ENCODE assay signal across 24 mouse cellular contexts in genomic region chr5:125234399-125234798, GRCm38 (mm10). TPM values are rescaled to one million over a fixed set of nuclear protein-coding genes. Genes with fewer than 3 reads are reported as not detected.
DNase-seq lines count a peak whose midpoint lies in the region; ATAC-seq and TF ChIP-seq lines count a peak whose summit lies in the region.
"Had no signal": no experiment of that assay in that cellular context is flagged by ENCODE, and none has a peak within 500 bp of the region (broad histone marks: within the 10 kb centered on the region; RNA-seq: fewer than 3 reads in every experiment).

No protein-coding gene starts in this region.

- TF ChIP-seq RAD21 in MEL (IDR thresholded peaks at IDR 0.05; ENCODE audit: low read depth, low read length): no peak

- no peak for TF ChIP-seq POLR2A in MEL (IDR thresholded peaks at IDR 0.05; ENCODE audit: control insufficient read depth in 1 of 2, insufficient read depth in 1 of 2, low read depth in 1 of 2, low read length in 2 of 2, poor library complexity in 1 of 2)

- H3K27me3 ChIP-seq in heart, embryonic 14.5 days (ENCODE audit: control insufficient read depth, insufficient read depth, low read length): no peaks in the 10 kb centered on the region
- no peaks in the 10 kb centered on the region for H3K27me3 ChIP-seq in MEL (ENCODE audit: control insufficient read depth in 1 of 2, insufficient read depth in 2 of 2, low read length in 2 of 2)
- no peaks in the 10 kb centered on the region for H3K27me3 ChIP-seq in liver, postnatal 0 days (ENCODE audit: insufficient read depth, low read length)
- H3K27me3 ChIP-seq: embryonic facial prominence, embryonic 13.5 days; forebrain, embryonic 12.5 days; neural tube, embryonic 12.5 days had no signal

- no peaks in the 10 kb centered on the region for H3K36me3 ChIP-seq in heart, embryonic 14.5 days (ENCODE audit: control insufficient read depth, insufficient read depth, low read length)
- H3K36me3 ChIP-seq in MEL (ENCODE audit: control insufficient read depth in 1 of 2, insufficient read depth in 2 of 2, low read length in 2 of 2): no peaks in the 10 kb centered on the region
- no peaks in the 10 kb centered on the region for H3K36me3 ChIP-seq in liver, postnatal 0 days (replicated peaks; ENCODE audit: insufficient read depth, low read length)
- H3K36me3 ChIP-seq: embryonic facial prominence, embryonic 13.5 days; forebrain, embryonic 12.5 days; limb, embryonic 10.5 days; neural tube, embryonic 12.5 days had no signal

- no peak for DNase-seq in heart, adult 9 months (ENCODE audit: low spot score in 2 of 2)
- DNase-seq in MEL (ENCODE audit: low read depth, low spot score) (peak; percentile 21), liver (peak; percentile 32)
- no peak for DNase-seq in liver, postnatal 0 days
- DNase-seq in yolk sac, embryonic 10.5 days (ENCODE audit: low spot score): no peak
- DNase-seq in thymus, postnatal 14 days: no peak
- DNase-seq: adrenal gland, postnatal 10 days; cerebellum, adult 2 months; cerebellum, postnatal 25 days; embryo, embryonic 11 days; gastrocnemius, postnatal 36 days; heart, postnatal 36 days; kidney, adult 18-20 months; midbrain, embryonic 14.5 days; right cerebral cortex, postnatal 25 days; spleen, adult 18-20 months had no signal

- peaks cover 8 to 12% of the 10 kb centered on the region in 2 experiments for H3K4me1 ChIP-seq in heart, embryonic 14.5 days (ENCODE audit: control insufficient read depth in 2 of 2, insufficient read depth in 2 of 2, low read length in 2 of 2)
- H3K4me1 ChIP-seq in MEL (ENCODE audit: control insufficient read depth in 1 of 2, insufficient read depth in 2 of 2, low read length in 2 of 2): peaks cover 0 to 4% of the 10 kb centered on the region in 2 experiments; a peak in 1 of 4 replicates
- no peaks in the 10 kb centered on the region for H3K4me1 ChIP-seq in liver, postnatal 0 days (ENCODE audit: insufficient read depth)
- H3K4me1 ChIP-seq: neural tube, embryonic 12.5 days had no signal

- H3K79me2 ChIP-seq in MEL (ENCODE audit: control insufficient read depth, insufficient read depth, low read length, poor library complexity): no peaks in the 10 kb centered on the region

- no peak overlapping the region for H3K9ac ChIP-seq in heart, embryonic 14.5 days (ENCODE audit: low read length)
- no peak overlapping the region for H3K9ac ChIP-seq in MEL (ENCODE audit: control insufficient read depth, low read depth, low read length, poor library complexity, severe bottlenecking)
- no peak overlapping the region for H3K9ac ChIP-seq in liver, postnatal 0 days (replicated peaks)
- H3K9ac ChIP-seq: embryonic facial prominence, embryonic 13.5 days; forebrain, embryonic 12.5 days; hindbrain, embryonic 14.5 days; neural tube, embryonic 12.5 days had no signal

- TF ChIP-seq EP300 in MEL (IDR thresholded peaks at IDR 0.05; ENCODE audit: low read depth in 1 of 2, low read length in 2 of 2): no peak
- no peak for TF ChIP-seq EP300 in liver, postnatal 0 days (IDR thresholded peaks at IDR 0.05; ENCODE audit: low read depth)

- no peak overlapping the region for H3K4me3 ChIP-seq in heart, embryonic 14.5 days (ENCODE audit: control insufficient read depth in 1 of 2, insufficient read depth in 1 of 2, low read depth in 1 of 2, low read length in 2 of 2)
- no peak overlapping the region for H3K4me3 ChIP-seq in MEL (ENCODE audit: control insufficient read depth in 1 of 2, insufficient read depth in 1 of 2, low read depth in 2 of 2, low read length in 2 of 2)
- no peak overlapping the region for H3K4me3 ChIP-seq in liver, postnatal 0 days (ENCODE audit: low read depth, low read length)
- H3K4me3 ChIP-seq: embryonic facial prominence, embryonic 13.5 days; erythroblast, embryonic 14.5 days; forebrain, embryonic 12.5 days; limb, embryonic 10.5 days; neural tube, embryonic 12.5 days had no signal

- 0 out of 2 replicates have a peak, but pooled peaks cover 3% of the 10 kb centered on the region for H3K9me3 ChIP-seq in heart, embryonic 14.5 days (ENCODE audit: control insufficient read depth, low read length)
- no peaks in the 10 kb centered on the region for H3K9me3 ChIP-seq in MEL (replicated peaks; ENCODE audit: insufficient read depth, low read length)
- H3K9me3 ChIP-seq in liver, postnatal 0 days (ENCODE audit: low read length): no peaks in the 10 kb centered on the region
- H3K9me3 ChIP-seq: embryonic facial prominence, embryonic 13.5 days; limb, embryonic 10.5 days; neural tube, embryonic 12.5 days had no signal

- ATAC-seq in heart, embryonic 14.5 days (ENCODE audit: insufficient number of reproducible peaks, insufficient read depth, low FRiP score, low read depth): peak; percentile 62; the same call in 1 of the 2 replicates
- peak; percentile 51; the same call in 1 of the 2 replicates for ATAC-seq in liver, postnatal 0 days
- ATAC-seq: inflammation-experienced regulatory T-cells, adult 6 months had no signal

- TF ChIP-seq CTCF in MEL (IDR thresholded peaks at IDR 0.05 in 2 of 3, conservative IDR thresholded peaks at IDR 0.05 in 1 of 3; ENCODE audit: control insufficient read depth in 1 of 3, insufficient read depth in 1 of 3, low read depth in 2 of 3, low read length in 3 of 3, poor library complexity in 1 of 3, severe bottlenecking in 1 of 3): no peak
- no peak for TF ChIP-seq CTCF in liver, postnatal 0 days (IDR thresholded peaks at IDR 0.05; ENCODE audit: low read depth)

- 0 out of 4 replicates have a peak overlapping the region, but pooled peaks of 1 of the 2 experiments have one; percentile 26 for H3K27ac ChIP-seq in heart, embryonic 14.5 days (replicated peaks in 1 of 2; ENCODE audit: control insufficient read depth in 1 of 2, insufficient read depth in 1 of 2, low read depth in 2 of 2, low read length in 2 of 2)
- H3K27ac ChIP-seq in MEL (ENCODE audit: control insufficient read depth, low read depth, low read length): no peak overlapping the region
- no peak overlapping the region for H3K27ac ChIP-seq in liver, postnatal 0 days (ENCODE audit: low read depth)
- H3K27ac ChIP-seq: embryonic facial prominence, embryonic 13.5 days; forebrain, embryonic 12.5 days; hindbrain, embryonic 14.5 days; limb, embryonic 10.5 days; neural tube, embryonic 12.5 days had no signal

- under 1% methylated on average over 8 of the region's 8 CpGs for WGBS in heart, embryonic 14.5 days
- 26% methylated on average over 8 of the region's 8 CpGs for WGBS in liver, postnatal 0 days (ENCODE audit: insufficient replicate concordance)

- no peak overlapping the region for H3K4me2 ChIP-seq in heart, embryonic 14.5 days (ENCODE audit: low read length)
- H3K4me2 ChIP-seq in liver, postnatal 0 days (ENCODE audit: low read depth, low read length): no peak overlapping the region
- H3K4me2 ChIP-seq: embryonic facial prominence, embryonic 13.5 days; forebrain, embryonic 12.5 days; hindbrain, embryonic 14.5 days; neural tube, embryonic 12.5 days had no signal

TF ChIP-seq in MEL, 35 proteins besides CTCF, POLR2A, EP300 and RAD21:
- TF ChIP-seq MAX (IDR thresholded peaks at IDR 0.05; ENCODE audit: low read length) (no peak), NRF1 (IDR thresholded peaks at IDR 0.05; ENCODE audit: insufficient read depth, low read depth, low read length, poor library complexity, severe bottlenecking) (no peak), TAL1 (IDR thresholded peaks at IDR 0.05; ENCODE audit: low read length) (no peak), KAT2A (conservative IDR thresholded peaks at IDR 0.05; ENCODE audit: low read depth, low read length) (no peak), GATA1 (IDR thresholded peaks at IDR 0.05; ENCODE audit: low read depth, low read length) (0 out of 2 replicates have a peak, but pooled peaks have one; percentile 25), MYC (IDR thresholded peaks at IDR 0.05; ENCODE audit: low read depth, low read length) (no peak), ZKSCAN1 (IDR thresholded peaks at IDR 0.05; ENCODE audit: low read depth, low read length) (no peak), CHD1 (IDR thresholded peaks at IDR 0.05; ENCODE audit: low read depth, low read length) (no peak)

RNA-seq across cellular contexts. Expression of gene Ncor2, which starts 55.4 kb away (rescaled TPM):
- polyA plus RNA-seq in heart, embryonic 14.5 days (2014; fragmentation: Nextera tagmentation; extraction: Ambion mirVana): 16.2 and 17.6 TPM in 2 replicates
- 5.0 and 7.7 TPM in 2 replicates for total RNA-seq in MEL (2012; rRNA removed)
- polyA plus RNA-seq in MEL (2012; ENCODE audit: insufficient read depth in 1 of 2, insufficient read length in 2 of 2, low read depth in 1 of 2, low replicate concordance in 2 of 2, missing spikeins in 1 of 2): 10 to 100 TPM in 1 of 2 experiments, not detected in 1; 46.8 TPM
- polyA plus RNA-seq in liver, postnatal 0 days (2015; fragmentation: Nextera tagmentation; extraction: Ambion mirVana): 3.1 and 3.4 TPM in 2 replicates

Comparison
In these comparisons a context has a peak if more than half of its experiments do, and no peak if none do; other contexts are left out.
1. DNase-seq: peak in MEL (single experiment) and liver (single experiment); none in heart, adult 9 months (0 of 2), liver, postnatal 0 days (single experiment), yolk sac, embryonic 10.5 days (single experiment) and thymus, postnatal 14 days (single experiment).